Mouse (Mus musculus) heart, embryonic 10.5 days (tissue): ENCODE measurements around the gene Sympk. TPM values are rescaled to one million over a fixed set of nuclear protein-coding genes. Genes with fewer than 3 reads are reported as not detected.
A peak's percentile ranks its signal among the peaks of the same experiment; 100 is the strongest.

Source experiments
- DNase-seq: peaks from one replicate; pipeline ENCODE4 v3.0.0-alpha.2; 2017; ENCODE audit warnings: low spot score
- H3K27ac ChIP-seq: fragments of 300-500 bp; sonication (generic); 2 replicates; pipeline ENCODE4 v1.5.1; 2016; ENCODE audit warnings: mild to moderate bottlenecking
- H3K27me3 ChIP-seq: fragments of 300-500 bp; sonication (generic); 2 replicates; pipeline ENCODE4 v1.6.1; 2016; ENCODE audit warnings: mild to moderate bottlenecking; ENCODE audit not compliant: poor library complexity, insufficient read depth, severe bottlenecking
- H3K36me3 ChIP-seq: fragments of 300-500 bp; sonication (generic); 2 replicates; pipeline ENCODE4 v1.6.1; 2016; ENCODE audit warnings: mild to moderate bottlenecking, moderate library complexity
- H3K4me1 ChIP-seq: fragments of 300-500 bp; sonication (generic); 2 replicates; pipeline ENCODE4 v1.6.1; 2016; ENCODE audit warnings: mild to moderate bottlenecking
- H3K4me3 ChIP-seq: fragments of 300-500 bp; sonication (generic); 2 replicates; pipeline ENCODE4 v1.5.1; 2016; ENCODE audit warnings: mild to moderate bottlenecking, moderate library complexity
- H3K9me3 ChIP-seq: fragments of 300-500 bp; sonication (generic); 2 replicates; pipeline ENCODE4 v1.6.1; 2016; ENCODE audit warnings: mild to moderate bottlenecking, moderate library complexity
- WGBS: fragments of 180-500 bp; shearing (Covaris S2); methylation state at CpG from one replicate; pipeline ENCODE4 v1.1.7; 2016; 5-methylcytosine and 5-hydroxymethylcytosine counted together
- polyA plus RNA-seq: library from polyadenylated mRNA; unstranded; fragments of >200 nt; fragmentation: Nextera tagmentation; extraction: Ambion mirVana; gene quantifications from 2 replicates; pipeline ENCODE4 v1.2.1, GENCODE M21; 2016

Sympk gene
- polyA plus RNA-seq, 1 experiment from 2014 or later, result 44.5 TPM

GRCm38 (mm10) chr7:19012882-19013281 is 11.3 kb upstream of the Sympk start:
- Histone ChIP-seq H3K27ac (peak overlapping the region; percentile 24; the same call in 1 of the 2 replicates), H3K36me3 (no peaks in the 10 kb centered on the region), H3K4me3 (peak overlapping the region; percentile 65; the same call in 1 of the 2 replicates), H3K4me1 (peaks cover 30% of the 10 kb centered on the region), H3K27me3 (no peaks in the 10 kb centered on the region), H3K9me3 (no peaks in the 10 kb centered on the region)
- no peak for DNase-seq
- 25% methylated on average over 2 of the region's 2 CpGs for WGBS

DNA sequence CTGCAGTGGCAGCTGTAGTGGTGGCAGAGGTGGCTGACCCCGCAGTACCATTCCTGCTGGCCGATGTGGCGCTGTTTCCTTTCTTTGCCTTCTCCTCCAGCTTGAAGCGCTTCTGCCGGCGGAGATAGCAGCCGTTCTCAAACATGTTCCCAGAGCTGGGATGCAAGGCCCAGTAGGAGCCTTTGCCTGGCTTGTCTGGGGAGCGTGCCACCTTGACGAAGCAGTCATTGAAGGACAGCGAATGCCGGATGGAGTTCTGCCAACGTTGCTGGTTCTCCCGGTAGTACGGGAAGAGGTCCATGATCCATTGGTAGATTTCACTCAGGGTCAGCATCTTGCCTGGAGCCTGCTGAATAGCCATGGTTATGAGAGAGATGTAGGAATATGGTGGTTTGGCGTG is 9.7 kb upstream of the Sympk start:
- Histone ChIP-seq H3K27ac (0 out of 2 replicates have a peak overlapping the region, but pooled peaks have one; percentile 16), H3K36me3 (no peaks in the 10 kb centered on the region), H3K4me1 (peaks cover 30% of the 10 kb centered on the region), H3K9me3 (no peaks in the 10 kb centered on the region), H3K4me3 (no peak overlapping the region), H3K27me3 (no peaks in the 10 kb centered on the region)
- DNase-seq, result no peak
- WGBS, result 50% methylated on average over 15 of the region's 15 CpGs

- H3K36me3 ChIP-seq, result no peaks in the 10 kb centered on the region
- no peak for DNase-seq
- no peak overlapping the region for H3K27ac ChIP-seq
- WGBS, result 92% methylated on average over 4 of the region's 4 CpGs
- peaks cover 13% of the 10 kb centered on the region for H3K27me3 ChIP-seq
- H3K4me3 ChIP-seq, result no peak overlapping the region
- H3K4me1 ChIP-seq, result peaks cover 30% of the 10 kb centered on the region
- H3K9me3 ChIP-seq, result no peaks in the 10 kb centered on the region
Measured at GRCm38 (mm10) chr7:19016042-19016441, 8.1 kb upstream of the Sympk start.

GRCm38 (mm10) chr7:19017909-19018308 is 6.3 kb upstream of the Sympk start:
- WGBS, result 83% methylated on average over 7 of the region's 7 CpGs
- DNase-seq, result no peak

DNA sequence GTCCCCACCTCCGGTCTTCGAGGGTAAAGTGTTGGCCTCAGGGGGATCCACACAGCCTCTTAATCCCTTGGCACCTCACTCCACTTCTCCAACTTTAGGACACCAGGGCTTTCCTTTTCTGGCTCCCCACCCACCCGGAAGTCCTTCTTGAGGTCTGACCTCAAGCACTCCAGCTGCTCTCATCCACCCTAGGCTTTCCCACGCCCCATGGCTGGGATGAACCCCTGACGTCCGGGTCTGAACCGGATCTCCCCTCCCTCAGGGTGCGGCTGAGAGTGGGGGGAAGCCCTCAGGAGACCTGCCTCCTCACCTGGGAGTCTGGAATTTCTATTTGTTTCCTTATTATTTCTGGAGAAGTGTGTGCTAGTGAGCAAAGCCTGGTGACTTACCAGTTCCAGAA is 3.1 kb upstream of the Sympk start:
- Histone ChIP-seq H3K9me3 (no peaks in the 10 kb centered on the region), H3K4me3 (no peak overlapping the region), H3K27me3 (peaks cover 42% of the 10 kb centered on the region), H3K27ac (no peak overlapping the region), H3K4me1 (peaks cover 25% of the 10 kb centered on the region), H3K36me3 (no peaks in the 10 kb centered on the region)
- DNase-seq, result no peak
- 15% methylated on average over 8 of the region's 8 CpGs for WGBS

More at GRCm38 (mm10) chr7:19017909-19018308, 6.3 kb upstream of the Sympk start:
- Histone ChIP-seq H3K27me3 (peaks cover 31% of the 10 kb centered on the region), H3K27ac (no peak overlapping the region), H3K36me3 (no peaks in the 10 kb centered on the region), H3K4me1 (peaks cover 15% of the 10 kb centered on the region), H3K4me3 (no peak overlapping the region), H3K9me3 (no peaks in the 10 kb centered on the region)

GRCm38 (mm10) chr7:19022189-19022958 is 1.8 kb upstream of the Sympk start:
- no peak for DNase-seq
- WGBS, result 57% methylated on average over 18 of the region's 18 CpGs
- Histone ChIP-seq H3K9me3 (no peaks in the 10 kb centered on the region), H3K4me3 (peak overlapping the region; percentile 12; the same call in 1 of the 2 replicates), H3K27me3 (peaks cover 42% of the 10 kb centered on the region), H3K4me1 (peaks cover 29% of the 10 kb centered on the region), H3K36me3 (no peaks in the 10 kb centered on the region), H3K27ac (no peak overlapping the region)

GRCm38 (mm10) chr7:19023357-19023814 is 791 bp upstream of the Sympk start, which contains the start of gene Foxa3:
Gene Foxa3 (minus strand): TSS chr7:19023538.
- Histone ChIP-seq H3K27me3 (peaks cover 42% of the 10 kb centered on the region), H3K4me1 (peaks cover 29% of the 10 kb centered on the region), H3K27ac (peak within 1 kb of the TSS; percentile 95), H3K36me3 (no peaks in the 10 kb centered on the region), H3K4me3 (peak within 1 kb of the TSS; percentile 95), H3K9me3 (no peaks in the 10 kb centered on the region)
- no peak for DNase-seq
- 4% methylated on average over 30 of the region's 30 CpGs for WGBS

GRCm38 (mm10) chr7:19024581-19025255 is 541 bp downstream of the Sympk start:
- peaks cover 12% of the 10 kb centered on the region for H3K36me3 ChIP-seq
- DNase-seq, result no peak
- H3K9me3 ChIP-seq, result no peaks in the 10 kb centered on the region
- 2% methylated on average over 28 of the region's 36 CpGs for WGBS
- peak overlapping the region; percentile 95 for H3K4me3 ChIP-seq
- H3K27me3 ChIP-seq, result peaks cover 42% of the 10 kb centered on the region
- peak overlapping the region; percentile 95 for H3K27ac ChIP-seq
- peaks cover 29% of the 10 kb centered on the region for H3K4me1 ChIP-seq

DNA sequence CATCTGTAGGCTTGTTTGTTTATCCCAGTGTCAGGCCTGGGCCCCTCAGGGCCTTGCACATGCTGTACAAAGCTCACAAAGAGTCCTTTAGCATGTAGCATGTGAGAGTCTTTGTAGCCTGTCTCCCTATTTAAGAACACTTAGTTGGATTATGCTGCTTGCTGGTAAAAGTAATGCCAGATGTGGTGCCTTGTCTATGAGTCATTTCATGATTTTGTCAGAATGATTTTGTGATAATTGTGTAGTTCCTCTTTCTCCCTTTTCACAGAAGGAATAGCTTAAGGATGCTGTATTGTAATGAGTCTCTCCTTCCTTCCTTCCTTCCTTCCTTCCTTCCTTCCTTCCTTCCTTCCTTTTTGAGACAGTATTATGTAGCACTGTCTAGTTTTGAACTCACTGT is 3.9 kb downstream of the Sympk start:
- H3K36me3 ChIP-seq, result peaks cover 44% of the 10 kb centered on the region
- H3K27ac ChIP-seq, result no peak overlapping the region
- peaks cover 9% of the 10 kb centered on the region for H3K27me3 ChIP-seq
- H3K9me3 ChIP-seq, result no peaks in the 10 kb centered on the region
- no peak overlapping the region for H3K4me3 ChIP-seq
- peaks cover 24% of the 10 kb centered on the region for H3K4me1 ChIP-seq
- DNase-seq, result no peak

DNA sequence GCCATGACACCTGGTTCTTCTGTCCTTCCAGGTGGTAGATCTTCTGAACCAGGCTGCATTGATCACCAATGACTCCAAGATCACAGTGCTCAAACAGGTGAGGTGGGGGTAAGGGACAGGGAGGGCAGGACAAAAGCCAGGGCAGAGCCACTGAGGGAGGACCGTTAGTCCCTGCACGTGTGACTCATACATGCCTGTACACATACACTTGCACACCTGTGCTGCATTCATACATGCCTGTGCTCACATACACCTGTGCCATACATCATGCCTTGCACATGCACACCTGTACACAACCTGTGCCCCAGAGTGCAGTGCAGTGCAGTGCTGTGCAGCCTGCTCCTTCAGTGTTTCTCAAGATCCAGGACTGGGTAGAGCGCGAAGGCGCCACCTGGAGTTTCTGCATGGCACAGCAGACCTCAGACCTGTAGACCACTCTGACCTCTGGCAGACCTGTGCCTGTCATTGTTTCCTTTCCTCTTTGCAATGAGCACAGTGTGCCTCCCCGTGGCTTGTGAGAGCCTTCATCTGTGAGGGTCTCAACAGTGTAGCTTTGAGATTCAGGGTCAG is 5.0 kb downstream of the Sympk start:
- Histone ChIP-seq H3K9me3 (no peaks in the 10 kb centered on the region), H3K36me3 (peaks cover 55% of the 10 kb centered on the region), H3K4me3 (0 out of 2 replicates have a peak overlapping the region, but pooled peaks have one; percentile 2), H3K4me1 (peaks cover 16% of the 10 kb centered on the region), H3K27me3 (no peaks in the 10 kb centered on the region), H3K27ac (no peak overlapping the region)
- WGBS, result 62% methylated on average over 6 of the region's 6 CpGs
- DNase-seq, result no peak

DNA sequence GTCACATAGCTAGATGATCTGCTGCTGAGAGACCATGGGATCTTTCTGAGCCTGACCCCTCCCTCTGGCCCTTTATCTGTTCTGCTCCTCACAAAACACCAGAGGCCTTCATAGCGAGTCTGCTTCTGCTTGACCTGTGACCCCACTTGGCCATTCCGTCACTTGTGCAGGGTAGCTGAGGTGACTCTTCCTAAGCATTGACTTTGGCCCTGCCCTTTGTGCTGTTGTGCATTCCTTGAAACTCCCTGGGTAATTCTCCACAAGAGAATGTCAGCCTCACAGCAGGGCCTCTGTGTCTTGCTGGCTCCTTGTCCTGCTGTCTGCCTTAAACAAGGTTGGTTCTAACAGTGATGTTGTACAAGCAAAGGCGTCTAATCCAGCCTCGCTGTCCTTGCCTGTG is 7.5 kb downstream of the Sympk start:
- no peak overlapping the region for H3K4me3 ChIP-seq
- H3K27me3 ChIP-seq, result no peaks in the 10 kb centered on the region
- peaks cover 80% of the 10 kb centered on the region for H3K36me3 ChIP-seq
- DNase-seq, result no peak
- H3K27ac ChIP-seq, result no peak overlapping the region
- H3K9me3 ChIP-seq, result no peaks in the 10 kb centered on the region
- WGBS, result 56% methylated on average over 4 of the region's 4 CpGs
- no peaks in the 10 kb centered on the region for H3K4me1 ChIP-seq

DNA sequence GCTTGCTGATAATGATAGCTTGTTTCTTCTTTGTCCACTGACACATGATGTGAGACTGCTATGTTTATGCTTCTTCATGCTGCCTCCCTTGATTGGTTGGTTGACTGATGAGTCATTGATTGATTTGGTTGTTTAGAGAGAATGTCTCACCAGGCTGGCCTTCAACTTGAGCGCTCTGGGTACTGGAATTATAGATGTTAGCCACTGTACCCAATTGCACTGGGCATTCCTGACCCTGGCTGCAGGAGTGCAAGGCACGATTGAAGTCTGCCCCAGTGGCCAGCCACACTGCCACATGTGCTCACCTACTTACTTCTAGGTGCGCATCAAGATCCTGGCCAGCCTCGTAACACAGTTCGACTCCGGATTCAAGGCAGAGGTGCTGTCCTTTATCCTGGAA is 20.4 kb downstream of the Sympk start:
- H3K4me1 ChIP-seq, result no peaks in the 10 kb centered on the region
- H3K36me3 ChIP-seq, result peaks cover 99% of the 10 kb centered on the region
- no peaks in the 10 kb centered on the region for H3K27me3 ChIP-seq
- DNase-seq, result no peak
- no peak overlapping the region for H3K27ac ChIP-seq
- 93% methylated on average over 6 of the region's 6 CpGs for whole genome bisulfite sequencing
- H3K4me3 ChIP-seq, result no peak overlapping the region
- H3K9me3 ChIP-seq, result no peaks in the 10 kb centered on the region
